Mouse (Mus musculus) ES-E14 (cell line): ENCODE results near the gene Foxj1. TPM values are rescaled to one million over a fixed set of nuclear protein-coding genes. Genes with fewer than 3 reads are reported as not detected.

Source experiments
- DNase-seq: peaks from one replicate; pipeline ENCODE4 v3.0.0-alpha.2; 2013; ENCODE audit warnings: low read depth, low spot score
- H3K27ac ChIP-seq: 2 replicates; pipeline ENCODE4 v1.5.1; 2012; ENCODE audit warnings: low read depth, mild to moderate bottlenecking, low read length, moderate library complexity, mixed read lengths; ENCODE audit not compliant: poor library complexity, insufficient read depth, severe bottlenecking
- H3K36me3 ChIP-seq: 2 replicates; pipeline ENCODE4 v1.6.1; 2012; ENCODE audit warnings: mild to moderate bottlenecking, low read length, moderate library complexity, mixed read lengths; ENCODE audit not compliant: control insufficient read depth, poor library complexity, insufficient read depth, severe bottlenecking
- H3K4me1 ChIP-seq, 2 experiments: fragments of 150-350 bp in 1 of 2; sonication (generic) in 1 of 2; 2 replicates each; pipeline ENCODE4 v1.6.1; 2012; ENCODE audit warnings: low read length in 2 of 2, mild to moderate bottlenecking in 1 of 2, mixed read lengths in 1 of 2; ENCODE audit not compliant: control insufficient read depth in 2 of 2, insufficient read depth in 2 of 2, poor library complexity in 1 of 2
- H3K4me3 ChIP-seq, 2 experiments: fragments of 150-350 bp in 1 of 2; sonication (generic) in 1 of 2; 2 replicates each; pipeline ENCODE4 v1.5.1; 2012; ENCODE audit warnings: low read length in 2 of 2, low read depth in 1 of 2, mild to moderate bottlenecking in 1 of 2, mixed read lengths in 1 of 2; ENCODE audit not compliant: insufficient read depth in 1 of 2, poor library complexity in 1 of 2, severe bottlenecking in 1 of 2
- H3K9ac ChIP-seq: 2 replicates; pipeline ENCODE4 v1.6.1; 2012; ENCODE audit warnings: low read depth, mild to moderate bottlenecking, low read length, mixed read lengths; ENCODE audit not compliant: poor library complexity, insufficient read depth, severe bottlenecking
- H3K9me3 ChIP-seq: fragments of 150-350 bp; sonication (generic); 2 replicates; pipeline ENCODE4 v1.6.1; 2012; ENCODE audit warnings: low read depth, mild to moderate bottlenecking, low read length; ENCODE audit not compliant: control insufficient read depth, insufficient read depth
- CHD2 ChIP-seq: IDR thresholded peaks from 2 replicates; pipeline ENCODE4 v1.6.1; 2014; ENCODE audit warnings: mild to moderate bottlenecking, low read depth, low read length, inconsistent platforms
- HCFC1 ChIP-seq: IDR thresholded peaks from 2 replicates; pipeline ENCODE4 v1.6.1; 2012; ENCODE audit warnings: low read length, inconsistent platforms, borderline replicate concordance; ENCODE audit not compliant: insufficient read depth
- MAFK ChIP-seq: IDR thresholded peaks from 2 replicates; pipeline ENCODE4 v1.6.1; 2014; ENCODE audit warnings: mild to moderate bottlenecking, low read depth, low read length, inconsistent platforms; ENCODE audit not compliant: insufficient read depth
- ZC3H11A ChIP-seq: IDR thresholded peaks from 2 replicates; pipeline ENCODE4 v1.6.1; 2012; ENCODE audit warnings: low read depth, mild to moderate bottlenecking, inconsistent platforms, low read length, borderline replicate concordance
- ZNF384 ChIP-seq: IDR thresholded peaks from 2 replicates; pipeline ENCODE4 v1.6.1; 2012; ENCODE audit warnings: low read depth, low read length, inconsistent platforms
- in situ Hi-C, 2 experiments: fragments of 600-800 bp; cut with MboI; formaldehyde crosslinking; loops; one replicate each; pipeline ENCODE4 v1.15.1; 2025; ENCODE audit warnings: low sequenced_read_pairs in 2 of 2, inconsistent platforms in 1 of 2; ENCODE audit not compliant: unreplicated experiment in 2 of 2
- total RNA-seq: library from RNA; depleted of rRNA; stranded (reverse); fragments of 300-350 nt; gene quantifications from 2 replicates; pipeline ENCODE4 v1.2.3, GENCODE M21; 2012

Foxj1 gene
- total RNA-seq, 1 experiment, result 0.67 TPM

- Histone ChIP-seq H3K36me3 (peaks cover 3% of the 10 kb centered on the region; the same call in 1 of the 2 replicates), H3K9me3 (no peaks in the 10 kb centered on the region), H3K9ac (no peak overlapping the region), H3K27ac (no peak overlapping the region), H3K4me1 (peaks cover 0 to 2% of the 10 kb centered on the region in 2 experiments; a peak in 2 of 4 replicates), H3K4me3 (no peak overlapping the region)
- in situ Hi-C loops, result no loop called here
- TF ChIP-seq CHD2 (no peak), ZNF384 (no peak), HCFC1 (no peak), ZC3H11A (no peak), MAFK (no peak)
- no peak for DNase-seq
Observed at GRCm38 (mm10) chr11:116376945-116377661, 41.9 kb upstream of the Foxj1 start.

GRCm38 (mm10) chr11:116371894-116372450 is 36.8 kb upstream of the Foxj1 start:
- DNase-seq, result peak; percentile 30
- in situ Hi-C loops, result no loop called here
- H3K27ac ChIP-seq, result peak overlapping the region; percentile 70; the same call in 1 of the 2 replicates
- no peak overlapping the region for H3K4me3 ChIP-seq
- H3K4me1 ChIP-seq, result peaks cover 0 to 10% of the 10 kb centered on the region in 2 experiments; a peak in 2 of 4 replicates
- no peak overlapping the region for H3K9ac ChIP-seq
- H3K36me3 ChIP-seq, result no peaks in the 10 kb centered on the region
- H3K9me3 ChIP-seq, result no peaks in the 10 kb centered on the region
- TF ChIP-seq ZNF384 (0 out of 2 replicates have a peak, but pooled peaks have one; percentile 10), CHD2 (no peak), MAFK (no peak)

- H3K9ac ChIP-seq, result no peak overlapping the region
- H3K27ac ChIP-seq, result peak overlapping the region; percentile 2; the same call in 1 of the 2 replicates
- H3K4me1 ChIP-seq, result peaks cover 0 to 10% of the 10 kb centered on the region in 2 experiments; a peak in 2 of 4 replicates
- no peak overlapping the region for H3K4me3 ChIP-seq
- no peaks in the 10 kb centered on the region for H3K9me3 ChIP-seq
- H3K36me3 ChIP-seq, result no peaks in the 10 kb centered on the region
- in situ Hi-C loops, result no loop called here
- TF ChIP-seq CHD2, result no peak
- no peak for TF ChIP-seq ZC3H11A
- no peak for TF ChIP-seq HCFC1
- TF ChIP-seq MAFK, result no peak
- no peak for TF ChIP-seq ZNF384
- no peak for DNase-seq
Observed at GRCm38 (mm10) chr11:116369633-116370032, 34.4 kb upstream of the Foxj1 start.

- H3K27ac ChIP-seq, result no peak overlapping the region
- in situ Hi-C loops, result no loop called here
- H3K36me3 ChIP-seq, result no peaks in the 10 kb centered on the region
- peaks cover 0 to 8% of the 10 kb centered on the region in 2 experiments; a peak in 2 of 4 replicates for H3K4me1 ChIP-seq
- no peak overlapping the region for H3K4me3 ChIP-seq
- H3K9me3 ChIP-seq, result no peaks in the 10 kb centered on the region
- no peak for DNase-seq
- TF ChIP-seq ZC3H11A (no peak), ZNF384 (no peak), HCFC1 (no peak), MAFK (no peak), CHD2 (no peak)
- H3K9ac ChIP-seq, result no peak overlapping the region
Observed at GRCm38 (mm10) chr11:116369051-116369450, 33.9 kb upstream of the Foxj1 start.
